Mouse (Mus musculus) hindbrain, embryonic 12.5 days (tissue): ENCODE results near the gene Cntn4. TPM values are rescaled to one million over a fixed set of nuclear protein-coding genes. Genes with fewer than 3 reads are reported as not detected.

Source experiments
- ATAC-seq: fragments of 200-750 bp; cut with Nextera tagmentation; 2 replicates; pipeline ENCODE4 v1.8.0; 2017; ENCODE audit warnings: moderate TSS enrichment; ENCODE audit not compliant: low FRiP score
- H3K27ac ChIP-seq: fragments of 300-500 bp; sonication (generic); 2 replicates; pipeline ENCODE4 v1.5.1; 2016; ENCODE audit warnings: mild to moderate bottlenecking
- H3K27me3 ChIP-seq: fragments of 300-500 bp; sonication (generic); 2 replicates; pipeline ENCODE4 v1.6.1; 2016; ENCODE audit warnings: mild to moderate bottlenecking
- H3K36me3 ChIP-seq: fragments of 300-500 bp; sonication (generic); 2 replicates; pipeline ENCODE4 v1.6.1; 2016; ENCODE audit warnings: mild to moderate bottlenecking
- H3K4me1 ChIP-seq: fragments of 300-500 bp; sonication (generic); 2 replicates; pipeline ENCODE4 v1.6.1; 2016
- H3K4me2 ChIP-seq: fragments of 300-500 bp; sonication (generic); replicated peaks from 2 replicates; pipeline ENCODE4 v1.6.1; 2016; ENCODE audit warnings: mild to moderate bottlenecking
- H3K4me3 ChIP-seq: fragments of 300-500 bp; sonication (generic); 2 replicates; pipeline ENCODE4 v1.5.1; 2016; ENCODE audit warnings: mild to moderate bottlenecking
- H3K9ac ChIP-seq: fragments of 300-500 bp; sonication (generic); 2 replicates; pipeline ENCODE4 v1.6.1; 2016; ENCODE audit warnings: mild to moderate bottlenecking, moderate library complexity
- H3K9me3 ChIP-seq: fragments of 300-500 bp; sonication (generic); replicated peaks from 2 replicates; pipeline ENCODE4 v1.6.1; 2016; ENCODE audit warnings: mild to moderate bottlenecking
- WGBS: fragments of 180-500 bp; shearing (Covaris S2); methylation state at CpG from one replicate; pipeline ENCODE4 v1.1.7; 2016; 5-methylcytosine and 5-hydroxymethylcytosine counted together
- polyA plus RNA-seq: library from polyadenylated mRNA; unstranded; fragments of >200 nt; fragmentation: Nextera tagmentation; extraction: Ambion mirVana; gene quantifications from 2 replicates; pipeline ENCODE4 v1.2.1, GENCODE M21; 2016

Gene Cntn4
- polyA plus RNA-seq, 1 experiment from 2014 or later: 3.4 TPM

GRCm38 (mm10) chr6:106645496-106646211 is 968.2 kb downstream of the Cntn4 start:
- Histone ChIP-seq H3K27ac (no peak overlapping the region), H3K4me1 (no peaks in the 10 kb centered on the region), H3K9ac (no peak overlapping the region), H3K9me3 (no peaks in the 10 kb centered on the region), H3K27me3 (no peaks in the 10 kb centered on the region), H3K36me3 (no peaks in the 10 kb centered on the region), H3K4me2 (no peak overlapping the region), H3K4me3 (no peak overlapping the region)
- 35% methylated on average over 5 of the region's 5 CpGs for WGBS
- peak; percentile 79 for ATAC-seq

DNA sequence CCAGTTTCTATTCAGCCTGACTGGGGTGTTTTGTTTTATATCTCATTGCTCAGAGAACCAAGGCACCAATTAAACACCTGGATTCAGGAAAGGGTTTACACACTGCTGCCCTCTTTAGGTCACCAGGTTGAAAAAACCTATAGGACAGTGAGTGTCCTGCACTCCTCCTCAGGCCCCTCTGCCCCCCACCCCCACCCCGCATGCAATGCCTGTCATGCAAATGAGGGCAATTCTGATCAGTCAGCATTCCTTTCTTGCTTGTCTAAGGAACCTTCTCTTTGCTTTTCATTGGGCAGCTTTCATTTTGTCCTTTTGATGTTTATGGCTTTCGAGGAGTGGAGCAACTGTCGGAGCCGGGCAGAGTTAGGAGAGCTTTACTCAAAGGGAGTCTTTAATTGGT is 969.5 kb downstream of the Cntn4 start:
- Histone ChIP-seq H3K4me3 (no peak overlapping the region), H3K9me3 (no peaks in the 10 kb centered on the region), H3K36me3 (no peaks in the 10 kb centered on the region), H3K4me2 (no peak overlapping the region), H3K27ac (no peak overlapping the region), H3K4me1 (no peaks in the 10 kb centered on the region), H3K27me3 (no peaks in the 10 kb centered on the region), H3K9ac (no peak overlapping the region)
- no peak for ATAC-seq
- 34% methylated on average over 4 of the region's 4 CpGs for WGBS

- WGBS: 37% methylated on average over 6 of the region's 6 CpGs
- H3K9ac ChIP-seq: no peak overlapping the region
- H3K4me2 ChIP-seq: no peak overlapping the region
- ATAC-seq: peak; percentile 68
- no peaks in the 10 kb centered on the region for H3K36me3 ChIP-seq
- no peak overlapping the region for H3K27ac ChIP-seq
- no peak overlapping the region for H3K4me3 ChIP-seq
- no peaks in the 10 kb centered on the region for H3K27me3 ChIP-seq
- no peaks in the 10 kb centered on the region for H3K9me3 ChIP-seq
- H3K4me1 ChIP-seq: no peaks in the 10 kb centered on the region
These were observed 986.6 kb downstream of the Cntn4 start for GRCm38 (mm10) chr6:106663780-106664651.

GRCm38 (mm10) chr6:106675581-106675980 is 998.1 kb downstream of the Cntn4 start:
- WGBS: 80% methylated on average over 8 of the region's 8 CpGs

DNA sequence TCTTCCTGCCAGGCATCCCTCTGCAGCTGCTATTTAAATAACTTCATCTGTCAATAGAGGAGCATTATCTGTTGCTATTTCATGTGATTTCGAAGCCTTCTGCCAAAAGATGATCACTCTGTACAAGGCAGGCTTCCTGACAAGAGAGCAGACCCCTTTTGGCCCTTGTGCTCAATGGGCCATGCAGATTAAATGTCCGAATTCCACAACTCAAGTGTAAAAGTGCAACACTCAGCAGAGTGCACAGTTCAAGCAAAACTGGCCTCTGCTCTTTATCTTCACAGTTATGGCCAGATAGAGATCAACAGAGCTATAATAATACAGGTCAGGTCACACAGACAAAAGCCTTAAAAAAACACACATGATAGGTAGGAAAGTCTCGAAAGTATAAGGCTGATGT is 1024.5 kb downstream of the Cntn4 start:
- H3K27ac ChIP-seq: no peak overlapping the region
- no peaks in the 10 kb centered on the region for H3K27me3 ChIP-seq
- H3K4me2 ChIP-seq: no peak overlapping the region
- no peak overlapping the region for H3K4me3 ChIP-seq
- H3K36me3 ChIP-seq: no peaks in the 10 kb centered on the region
- WGBS: 66% methylated on average over 3 of the region's 3 CpGs
- H3K9me3 ChIP-seq: no peaks in the 10 kb centered on the region
- no peak for ATAC-seq
- H3K4me1 ChIP-seq: no peaks in the 10 kb centered on the region
- no peak overlapping the region for H3K9ac ChIP-seq

More at GRCm38 (mm10) chr6:106675581-106675980, 998.1 kb downstream of the Cntn4 start:
- no peaks in the 10 kb centered on the region for H3K27me3 ChIP-seq
- no peak overlapping the region for H3K4me3 ChIP-seq
- no peaks in the 10 kb centered on the region for H3K9me3 ChIP-seq
- no peak overlapping the region for H3K9ac ChIP-seq
- H3K4me1 ChIP-seq: no peaks in the 10 kb centered on the region
- H3K27ac ChIP-seq: no peak overlapping the region
- no peak overlapping the region for H3K4me2 ChIP-seq
- ATAC-seq: no peak
- H3K36me3 ChIP-seq: no peaks in the 10 kb centered on the region

- Histone ChIP-seq H3K4me2 (no peak overlapping the region), H3K27me3 (no peaks in the 10 kb centered on the region), H3K36me3 (no peaks in the 10 kb centered on the region), H3K9ac (no peak overlapping the region), H3K9me3 (no peaks in the 10 kb centered on the region), H3K4me1 (no peaks in the 10 kb centered on the region), H3K27ac (no peak overlapping the region), H3K4me3 (no peak overlapping the region)
- 57% methylated on average over 3 of the region's 3 CpGs for WGBS
- ATAC-seq: no peak
These were observed 1028.1 kb downstream of the Cntn4 start for GRCm38 (mm10) chr6:106705506-106706035.

DNA sequence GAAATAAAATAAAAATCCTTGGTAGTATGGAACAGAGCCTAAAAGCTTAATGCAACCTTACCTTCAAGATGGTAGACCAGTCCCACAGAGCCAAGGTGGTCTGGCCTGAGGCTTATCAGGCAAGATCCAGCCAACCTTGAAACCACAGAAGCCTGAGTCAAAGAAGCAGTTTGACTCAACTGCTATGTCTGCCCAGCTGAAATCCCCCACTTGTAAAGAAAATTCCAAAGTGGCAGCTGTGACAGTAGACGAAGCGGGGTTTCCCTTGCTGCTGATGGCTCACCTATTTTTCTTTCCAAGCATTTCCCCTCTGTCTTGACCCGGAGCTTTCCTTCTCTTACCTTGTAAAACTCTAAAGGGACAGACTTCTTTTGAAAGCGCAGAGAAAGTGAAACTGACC is 1048.2 kb downstream of the Cntn4 start:
- 84% methylated on average over 4 of the region's 4 CpGs for WGBS
- Histone ChIP-seq H3K27ac (no peak overlapping the region), H3K36me3 (no peaks in the 10 kb centered on the region), H3K4me1 (no peaks in the 10 kb centered on the region), H3K4me3 (no peak overlapping the region), H3K9ac (no peak overlapping the region), H3K9me3 (no peaks in the 10 kb centered on the region), H3K4me2 (no peak overlapping the region), H3K27me3 (no peaks in the 10 kb centered on the region)
- ATAC-seq: no peak

- WGBS: 83% methylated on average over 6 of the region's 6 CpGs
- Histone ChIP-seq H3K4me1 (no peaks in the 10 kb centered on the region), H3K27ac (no peak overlapping the region), H3K9ac (no peak overlapping the region), H3K36me3 (no peaks in the 10 kb centered on the region), H3K27me3 (no peaks in the 10 kb centered on the region), H3K9me3 (no peaks in the 10 kb centered on the region), H3K4me3 (no peak overlapping the region), H3K4me2 (no peak overlapping the region)
- no peak for ATAC-seq
These were observed 1048.6 kb downstream of the Cntn4 start for GRCm38 (mm10) chr6:106726078-106726477.

DNA sequence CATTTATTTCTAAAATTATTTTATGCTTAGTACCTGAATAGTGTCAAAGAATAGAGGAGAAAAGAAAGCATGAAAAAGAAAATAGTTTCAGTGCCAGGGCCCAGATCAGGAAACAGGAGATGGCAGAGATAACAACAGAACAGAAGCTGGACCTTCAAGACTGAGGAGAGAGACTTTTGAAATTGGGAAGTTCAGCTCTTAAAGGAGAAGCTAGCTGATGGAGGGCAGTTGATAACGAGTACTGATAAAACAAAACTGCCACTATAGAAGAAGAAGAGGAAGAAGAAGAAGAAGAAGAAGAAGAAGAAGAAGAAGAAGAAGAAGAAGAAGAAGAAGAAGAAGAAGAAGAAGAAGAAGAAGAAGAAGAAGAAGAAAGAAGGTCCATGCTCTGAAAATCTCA is 1050.2 kb downstream of the Cntn4 start:
- no peak overlapping the region for H3K4me3 ChIP-seq
- WGBS: 75% methylated on average over 1 of the region's 1 CpGs

GRCm38 (mm10) chr6:106729682-106730314 is 1052.3 kb downstream of the Cntn4 start:
- no peak for ATAC-seq
- 79% methylated on average over 4 of the region's 4 CpGs for WGBS
- no peak overlapping the region for H3K27ac ChIP-seq

More for the DNA sequence above, 1050.2 kb downstream of the Cntn4 start:
- H3K4me1 ChIP-seq: no peaks in the 10 kb centered on the region
- H3K4me2 ChIP-seq: no peak overlapping the region
- no peaks in the 10 kb centered on the region for H3K36me3 ChIP-seq
- no peaks in the 10 kb centered on the region for H3K9me3 ChIP-seq
- H3K27me3 ChIP-seq: no peaks in the 10 kb centered on the region
- ATAC-seq: no peak
- no peak overlapping the region for H3K27ac ChIP-seq
- H3K9ac ChIP-seq: no peak overlapping the region

GRCm38 (mm10) chr6:106732563-106732962 is 1055.1 kb downstream of the Cntn4 start:
- H3K4me1 ChIP-seq: no peaks in the 10 kb centered on the region
- no peak for ATAC-seq
- H3K9ac ChIP-seq: no peak overlapping the region
- H3K36me3 ChIP-seq: no peaks in the 10 kb centered on the region
- no peak overlapping the region for H3K4me3 ChIP-seq
- no peaks in the 10 kb centered on the region for H3K9me3 ChIP-seq
- H3K4me2 ChIP-seq: no peak overlapping the region
- no peaks in the 10 kb centered on the region for H3K27me3 ChIP-seq
- 89% methylated on average over 4 of the region's 4 CpGs for WGBS
- no peak overlapping the region for H3K27ac ChIP-seq

More at GRCm38 (mm10) chr6:106729682-106730314, 1052.3 kb downstream of the Cntn4 start:
- H3K4me1 ChIP-seq: no peaks in the 10 kb centered on the region
- no peaks in the 10 kb centered on the region for H3K27me3 ChIP-seq
- no peak overlapping the region for H3K4me2 ChIP-seq
- no peak overlapping the region for H3K4me3 ChIP-seq
- no peaks in the 10 kb centered on the region for H3K9me3 ChIP-seq
- no peak overlapping the region for H3K9ac ChIP-seq
- no peaks in the 10 kb centered on the region for H3K36me3 ChIP-seq

GRCm38 (mm10) chr6:106738229-106738628 is 1060.8 kb downstream of the Cntn4 start:
- no peaks in the 10 kb centered on the region for H3K27me3 ChIP-seq
- no peak overlapping the region for H3K4me3 ChIP-seq
- WGBS: 88% methylated on average over 3 of the region's 3 CpGs
- no peaks in the 10 kb centered on the region for H3K4me1 ChIP-seq
- no peak overlapping the region for H3K27ac ChIP-seq
- no peak overlapping the region for H3K4me2 ChIP-seq
- no peaks in the 10 kb centered on the region for H3K9me3 ChIP-seq
- no peak for ATAC-seq
- H3K9ac ChIP-seq: no peak overlapping the region
- H3K36me3 ChIP-seq: no peaks in the 10 kb centered on the region
